Mouse (Mus musculus) frontal cortex, postnatal 36 days (tissue): Measurements from ENCODE around the gene Oaz2.

Experiments used
- DNase-seq, 2 experiments: peaks; one replicate each; pipeline ENCODE4 v3.0.0; 2022; ENCODE audit warnings: low spot score in 2 of 2

Oaz2 gene

DNA sequence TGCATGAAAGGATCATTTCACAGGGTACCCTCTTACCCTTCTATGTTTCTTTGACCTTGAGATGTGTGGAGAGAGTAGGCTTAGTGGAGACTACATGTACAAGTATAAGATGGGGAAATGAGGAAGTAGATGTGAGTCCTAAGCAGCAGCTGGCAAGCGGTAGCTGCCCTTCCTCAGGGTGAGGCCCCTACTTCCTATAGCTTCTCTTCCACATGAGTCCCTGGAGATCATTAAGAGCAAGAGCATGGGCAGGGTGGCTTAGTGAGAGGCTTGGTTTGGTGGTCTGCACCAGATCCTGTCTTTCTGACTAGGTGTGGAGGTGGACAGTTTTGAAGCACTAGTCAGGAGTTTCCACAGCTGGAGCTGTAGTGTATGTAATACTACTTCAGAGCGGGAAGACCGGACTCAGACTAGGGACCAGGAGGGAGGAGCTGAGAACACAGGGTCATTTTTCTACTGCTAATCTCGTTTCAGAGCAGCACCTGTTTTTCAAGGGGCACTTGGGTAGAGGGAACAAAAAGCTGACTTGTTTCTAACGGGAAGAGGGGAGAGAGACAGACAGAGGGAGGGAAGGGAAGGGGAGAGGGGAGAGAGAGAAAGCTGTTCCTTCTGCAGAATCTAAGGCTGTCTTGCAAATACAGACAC is 25.3 kb downstream of the Oaz2 start:
- no peak for DNase-seq

DNA sequence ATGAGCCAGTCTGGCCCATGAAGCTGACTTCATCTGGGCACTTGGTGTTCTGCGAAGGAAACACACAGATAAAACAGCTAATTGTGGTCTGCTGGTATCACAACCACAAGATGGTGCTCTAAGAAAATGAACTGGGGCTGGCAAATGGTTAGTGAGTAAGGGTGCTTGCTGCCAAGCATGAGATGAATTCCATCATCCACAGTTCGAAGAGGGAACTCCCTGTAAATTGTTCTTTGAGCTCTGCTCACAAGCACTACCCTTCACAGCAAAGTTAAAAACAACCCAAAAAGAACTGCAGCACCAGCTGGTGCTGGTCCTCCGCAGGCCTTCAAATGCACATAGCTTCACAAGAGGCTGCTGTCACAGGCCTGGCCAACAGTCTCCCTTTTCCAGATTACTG is 27.8 kb downstream of the Oaz2 start:
- peak; percentile 54 to 75 for DNase-seq

DNA sequence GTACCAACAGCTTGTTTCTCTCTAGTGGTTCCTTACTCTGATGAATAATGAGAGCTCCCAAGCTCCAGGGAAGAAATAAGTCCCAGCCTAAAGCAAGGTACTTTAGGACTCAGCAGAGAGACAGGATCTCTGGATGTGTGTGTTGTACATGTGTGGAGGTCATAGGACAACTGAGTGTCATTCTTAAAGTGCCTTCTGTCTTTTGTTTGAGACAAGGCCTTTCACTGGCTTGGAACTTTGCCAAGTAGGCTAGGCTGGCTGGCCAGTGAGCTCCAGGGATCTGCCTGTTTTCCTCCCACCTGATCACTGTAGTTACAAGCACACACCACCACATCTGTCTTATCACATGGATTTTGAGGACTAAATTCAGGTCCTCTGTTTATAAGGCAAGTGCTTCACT is 28.5 kb downstream of the Oaz2 start:
- DNase-seq, result no peak

DNA sequence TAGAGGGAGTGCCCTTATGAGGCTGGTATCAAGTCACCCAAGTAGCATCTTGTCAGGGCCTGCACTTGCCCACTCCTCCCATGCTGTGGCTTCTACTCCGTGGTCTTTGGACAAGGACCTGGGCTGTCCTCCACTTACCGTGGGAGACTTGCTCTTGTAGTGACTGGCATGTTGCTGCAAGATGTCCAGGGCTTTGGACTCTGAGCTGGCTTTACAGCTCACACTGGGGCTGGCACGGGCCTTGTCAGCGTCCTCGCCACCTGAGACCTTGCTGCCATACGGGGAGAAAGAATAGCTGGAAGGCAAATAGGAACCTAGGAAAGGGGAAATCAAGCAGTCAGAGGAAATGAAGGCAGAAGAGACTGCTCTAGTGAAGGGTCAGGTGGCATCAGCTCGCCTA is 29.6 kb downstream of the Oaz2 start:
- no peak for DNase-seq

DNA sequence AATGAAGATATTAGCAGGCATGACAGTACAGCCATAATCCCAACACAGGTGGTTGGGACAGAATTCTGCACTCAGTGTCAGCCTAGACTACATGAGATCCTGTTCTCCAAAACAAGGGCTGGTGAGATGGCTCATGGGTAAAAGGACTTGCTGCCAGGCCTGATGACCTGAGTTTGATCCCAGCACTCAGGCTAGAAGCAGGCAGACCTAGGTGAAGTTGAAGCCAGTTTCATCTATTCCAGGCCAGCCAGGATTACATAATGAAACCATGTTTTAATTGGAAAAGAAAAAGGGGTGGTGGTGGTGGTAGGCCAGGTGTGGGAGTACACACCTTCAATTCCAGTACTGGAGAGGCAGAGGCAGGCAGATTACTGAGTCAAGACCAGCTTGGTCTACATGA is 30.2 kb downstream of the Oaz2 start:
- DNase-seq, result no peak

DNA sequence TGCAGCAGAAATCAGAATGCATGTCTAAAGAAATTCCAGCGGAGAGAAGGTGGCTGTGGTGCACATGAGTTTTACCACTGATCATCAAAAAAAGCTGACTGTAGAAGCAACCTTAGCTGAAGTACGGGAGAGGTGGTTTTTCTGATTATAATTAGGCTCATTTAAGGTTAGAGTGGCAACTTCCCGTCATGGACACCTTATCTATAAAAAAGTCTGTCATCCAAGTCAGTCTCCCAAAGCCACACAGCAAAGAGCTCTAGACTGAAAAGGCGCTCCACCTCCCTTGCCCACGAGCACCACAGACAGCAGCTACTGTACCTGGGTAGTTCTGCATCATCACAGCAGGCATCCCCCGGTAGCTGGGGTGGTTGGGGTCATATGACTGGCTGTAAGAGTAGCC is 32.7 kb downstream of the Oaz2 start:
- DNase-seq, result no peak

DNA sequence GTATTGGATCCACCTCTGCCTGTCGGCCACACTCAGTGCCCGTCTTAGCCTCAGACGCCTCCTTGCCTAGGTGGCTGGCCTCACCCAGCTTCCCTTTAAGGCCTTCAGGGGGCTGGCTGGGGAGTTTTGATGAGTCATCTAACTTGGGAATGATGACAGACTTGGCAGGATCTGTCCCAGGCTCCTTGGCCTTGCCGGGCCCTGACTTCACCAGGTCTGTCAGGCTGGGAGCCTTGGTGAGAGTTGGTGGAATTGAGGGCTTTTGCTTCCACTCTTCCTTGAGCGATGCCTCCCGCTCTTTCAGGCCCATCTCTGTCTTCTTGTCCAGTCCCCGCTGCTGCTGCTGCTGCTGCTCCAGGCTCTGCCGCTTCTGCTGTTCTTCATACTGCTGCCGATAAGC is 34.5 kb downstream of the Oaz2 start:
- no peak for DNase-seq

DNA sequence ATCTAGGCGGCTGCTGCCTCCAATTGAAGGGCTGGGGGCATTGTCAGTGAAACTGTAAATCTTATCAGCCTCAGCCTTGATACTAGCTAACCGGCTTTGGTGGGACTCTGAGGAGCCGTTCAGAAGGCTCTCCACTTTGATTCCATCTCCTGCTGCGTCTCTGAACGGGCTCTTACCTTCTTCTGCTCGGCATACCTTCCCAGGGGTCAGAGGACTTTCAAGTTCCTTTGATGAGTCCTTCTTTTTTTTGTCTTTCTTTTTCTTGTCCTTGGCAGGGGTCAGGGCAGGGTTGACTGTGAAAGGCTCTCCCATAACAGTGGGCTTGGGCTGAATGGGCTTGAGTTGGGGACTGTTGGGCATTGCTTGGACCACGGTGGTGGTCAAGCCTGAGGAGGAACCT is 35.4 kb downstream of the Oaz2 start:
- no peak for DNase-seq

DNA sequence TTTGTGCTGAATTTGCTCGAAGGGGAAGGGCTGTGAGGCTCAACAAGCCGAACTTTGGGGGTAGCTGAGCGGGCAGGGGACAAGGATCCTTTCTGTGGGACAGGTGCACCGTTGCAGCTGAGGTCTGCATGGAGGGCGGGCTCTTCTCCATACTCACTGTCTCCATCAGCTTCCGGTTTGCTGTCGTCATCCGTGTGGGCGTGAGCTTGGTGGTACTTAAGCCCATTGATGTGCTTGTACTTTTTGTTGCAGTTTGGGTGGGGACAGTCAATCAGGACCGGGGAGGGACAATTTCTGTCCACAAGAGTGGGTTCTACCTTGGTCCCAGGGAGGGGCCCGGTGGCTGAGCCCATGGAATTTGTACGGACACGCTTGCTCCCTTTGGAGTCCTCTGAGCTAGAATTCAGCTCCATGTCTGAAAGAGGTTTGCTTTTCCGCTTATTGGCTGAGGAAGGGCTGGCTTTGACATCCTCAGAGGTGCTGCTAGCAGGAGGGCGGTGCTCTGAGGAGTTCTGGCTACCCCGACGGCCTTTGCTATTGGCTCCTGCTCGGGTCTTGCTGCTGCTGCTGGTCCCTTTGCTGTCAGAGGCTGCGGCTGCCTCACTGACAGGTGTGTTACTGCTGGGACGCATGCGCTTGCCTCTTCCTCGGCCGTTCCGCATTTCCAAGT is 36.3 kb downstream of the Oaz2 start:
- no peak for DNase-seq

DNA sequence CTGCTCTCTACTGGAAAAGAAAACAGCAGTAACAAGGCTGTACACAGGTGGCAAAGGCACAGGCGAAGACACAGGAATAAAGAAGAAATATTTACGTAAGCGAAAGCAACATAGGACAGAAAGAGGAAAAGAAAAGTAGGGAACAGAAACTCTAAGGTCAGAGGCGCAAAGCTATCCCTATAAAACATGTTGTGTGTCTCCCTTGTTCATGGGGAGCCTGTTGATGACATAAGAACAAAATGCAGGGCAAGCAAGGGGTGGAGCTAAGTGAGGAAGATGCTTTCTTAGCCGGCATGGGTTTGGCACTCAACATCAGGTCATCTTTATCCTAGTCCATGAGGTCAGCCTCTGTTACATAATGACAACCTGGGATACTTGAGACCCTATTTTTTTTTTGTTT is 50.4 kb downstream of the Oaz2 start:
- DNase-seq, result no peak

DNA sequence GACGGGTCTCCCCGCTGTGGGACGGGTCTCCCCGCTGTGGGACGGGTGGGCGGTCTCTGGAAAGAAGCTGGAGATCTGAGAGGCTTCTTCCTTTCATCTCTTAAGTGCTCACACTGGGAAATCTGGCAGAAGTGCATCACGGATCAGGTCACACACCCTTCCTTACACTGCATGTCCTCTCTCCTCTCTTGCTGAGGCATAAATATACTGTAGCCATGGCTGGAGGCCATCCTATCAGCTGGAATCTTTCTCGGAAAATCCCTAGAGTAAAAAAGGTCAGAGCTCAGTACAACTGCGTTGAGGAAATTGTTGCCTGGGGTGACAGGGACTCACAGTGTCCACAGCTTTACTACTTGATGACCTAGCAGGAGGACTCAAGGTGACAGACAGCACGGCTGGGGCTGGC is 53.4 kb downstream of the Oaz2 start:
- DNase-seq, result no peak

DNA sequence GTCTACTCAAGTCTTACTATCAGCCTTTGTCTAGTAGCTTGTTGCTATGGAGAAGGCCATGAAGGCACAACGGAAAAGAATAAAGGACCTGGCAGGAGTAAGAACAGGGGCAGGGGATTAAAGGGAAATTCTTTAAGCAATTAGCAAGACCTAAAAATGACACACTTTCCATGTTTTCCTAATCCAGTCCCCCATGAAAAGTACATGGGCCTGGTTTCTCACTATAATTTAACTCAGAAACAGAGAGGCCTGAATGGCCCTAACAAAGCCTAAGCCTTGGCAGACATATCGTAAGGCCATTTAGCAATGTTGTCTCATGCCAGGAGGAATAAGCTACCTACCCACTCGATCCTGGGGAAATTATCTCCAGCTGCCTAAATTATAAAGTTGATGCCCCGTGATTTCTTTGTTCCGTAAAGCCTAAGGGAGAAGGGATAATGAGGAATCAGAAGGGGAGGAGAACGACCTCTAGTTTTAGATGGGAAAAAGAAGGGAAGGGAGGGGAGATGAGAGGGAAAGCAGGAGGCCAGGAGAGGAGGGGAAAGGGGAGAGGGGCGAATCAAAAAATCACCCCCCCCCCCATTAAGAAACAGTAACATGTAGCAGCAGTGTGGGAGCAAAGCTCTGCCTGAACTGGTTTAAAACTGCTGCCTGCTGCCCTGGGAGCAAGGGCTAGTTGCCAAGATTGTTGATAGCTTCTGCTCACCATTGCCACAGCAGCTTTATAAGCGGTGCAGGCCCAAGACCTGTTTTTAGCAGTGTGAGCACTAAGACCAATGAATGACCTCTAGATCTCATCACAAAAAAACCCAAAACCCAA is 56.9 kb downstream of the Oaz2 start:
- DNase-seq, result peak in 1 of 2 experiments; percentile 19

DNA sequence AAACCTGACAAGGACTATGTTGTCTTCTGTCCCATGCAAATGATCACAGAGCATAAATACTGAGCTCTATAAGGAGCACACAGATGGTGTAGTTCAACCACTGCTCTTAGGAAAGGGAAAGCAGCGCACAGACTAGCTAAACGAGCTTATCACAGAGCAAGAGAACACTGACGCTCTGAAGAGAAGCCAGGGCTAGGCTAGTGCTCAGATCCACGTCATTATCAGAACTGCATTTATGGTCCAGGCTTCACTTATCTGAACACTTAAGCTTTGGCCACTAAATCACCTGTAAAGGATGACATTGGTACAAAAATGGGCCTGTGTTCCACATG is 57.5 kb downstream of the Oaz2 start:
- DNase-seq, result no peak

DNA sequence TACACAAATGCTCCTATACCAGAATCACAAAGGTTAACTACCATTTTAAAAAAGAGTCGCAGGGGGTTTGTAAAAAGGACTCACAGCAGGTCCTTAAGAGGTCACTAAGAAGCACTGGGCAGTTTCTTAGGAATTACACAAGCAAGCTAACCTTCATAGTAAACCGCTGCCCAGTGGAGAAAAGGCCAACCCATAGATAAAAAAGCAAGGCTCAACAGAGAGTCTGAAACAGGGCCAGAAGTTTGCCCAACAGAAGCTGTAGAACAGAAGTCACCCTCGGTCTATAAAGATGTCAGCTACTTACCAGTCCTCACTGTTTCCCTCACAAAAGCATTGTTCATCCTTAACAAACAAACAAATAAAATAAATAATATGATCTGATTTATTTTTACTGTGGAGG is 58.6 kb downstream of the Oaz2 start:
- DNase-seq, result no peak

DNA sequence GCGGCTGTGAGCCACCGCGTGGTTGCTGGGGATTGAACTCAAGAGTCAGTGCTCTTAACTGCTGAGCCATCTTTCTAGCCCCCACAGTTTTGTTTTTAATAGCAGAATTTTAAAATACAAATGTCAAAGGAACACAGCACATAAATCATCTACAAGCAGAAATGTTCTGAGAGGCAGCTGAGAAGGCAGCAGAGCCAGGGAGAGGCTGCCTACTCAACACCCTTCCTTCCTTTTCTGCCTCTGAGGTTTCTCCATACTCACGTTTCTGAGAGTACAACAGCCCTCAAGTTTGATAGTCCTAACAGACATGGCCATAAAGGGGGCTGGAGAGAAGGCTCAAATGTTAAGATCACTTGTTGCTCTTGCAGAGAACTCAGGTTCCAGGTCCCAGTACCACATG is 59.7 kb downstream of the Oaz2 start:
- DNase-seq, result no peak

DNA sequence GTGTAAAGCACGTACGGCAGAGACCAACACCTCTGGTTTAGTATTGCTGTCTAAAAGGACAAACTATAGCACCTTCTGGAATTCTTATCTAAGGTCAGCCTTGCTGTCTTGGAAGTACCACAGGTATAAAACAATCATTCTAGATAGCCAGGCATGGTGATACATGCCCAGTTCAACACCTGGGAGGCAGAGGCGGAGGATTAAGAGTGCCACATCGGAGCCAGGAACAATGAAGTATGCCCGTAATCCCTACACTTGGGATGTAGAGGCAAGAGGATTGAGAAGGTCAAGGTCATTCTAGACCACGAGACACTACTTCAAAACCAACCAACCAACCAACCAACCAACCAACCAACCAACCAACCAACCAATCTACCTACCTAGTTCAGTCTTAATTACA is 60.8 kb downstream of the Oaz2 start:
- no peak for DNase-seq

DNA sequence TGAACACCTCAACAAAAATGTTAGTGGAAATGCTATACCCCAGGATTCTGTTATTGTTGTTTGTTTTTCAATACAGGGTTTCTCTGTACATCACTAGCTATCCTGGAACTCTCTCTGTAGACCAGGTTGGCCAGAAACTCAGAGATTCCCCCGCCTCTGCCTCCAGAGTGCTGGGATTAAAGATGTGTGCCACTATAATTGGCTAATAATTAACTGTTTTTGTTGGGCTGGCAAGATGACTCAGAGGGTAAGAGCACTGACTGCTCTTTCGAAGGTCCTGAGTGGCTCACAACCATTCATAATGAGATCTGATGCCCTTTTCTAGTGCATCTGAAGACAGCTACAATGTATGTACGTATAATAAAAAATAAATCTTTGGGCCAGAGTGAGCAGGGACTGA is 67.1 kb downstream of the Oaz2 start:
- DNase-seq, result no peak
